Mouse (Mus musculus): ENCODE results near the gene Zfp68. TPM values are rescaled to one million over a fixed set of nuclear protein-coding genes. Genes with fewer than 3 reads are reported as not detected.

Zfp68 gene
- total RNA-seq (2021) = 10 to 100 TPM; 28.7 to 29.7 TPM
- long read RNA-seq, experiment 1, full-length matches to known transcripts = 53 of 56 reads
- long read RNA-seq, experiment 1, partial matches to known transcripts = 0 of 56 reads
- long read RNA-seq, experiment 1, other reads (novel, unspliced or antisense) = 3 of 56 reads
- long read RNA-seq, experiment 2, full-length matches to known transcripts = 41 of 46 reads
- long read RNA-seq, experiment 2, partial matches to known transcripts = 1 of 46 reads
- long read RNA-seq, experiment 2, other reads (novel, unspliced or antisense) = 4 of 46 reads

- Histone ChIP-seq H3K27ac (peak within 1 kb of the TSS; percentile 91), H3K4me3 (peak within 1 kb of the TSS; percentile 82)
- intact Hi-C loops (cut with DNase I) = loop anchor here (5.0 kb wide), 1 partner anchor 177 kb away; the partner anchor contains the start of gene Zfp157
- peak; percentile 88 to 93 for DNase-seq (ENCODE audit: extremely low spot score in 1 of 2, low spot score in 2 of 2)
- TF ChIP-seq CTCF (IDR thresholded peaks at IDR 0.05) = peak; percentile 53
Observed at GRCm38 (mm10) chr5:138619211-138620128, at the start of gene Zfp68. Gene Zfp68, minus strand, starts transcription at chr5:138619761.

DNA sequence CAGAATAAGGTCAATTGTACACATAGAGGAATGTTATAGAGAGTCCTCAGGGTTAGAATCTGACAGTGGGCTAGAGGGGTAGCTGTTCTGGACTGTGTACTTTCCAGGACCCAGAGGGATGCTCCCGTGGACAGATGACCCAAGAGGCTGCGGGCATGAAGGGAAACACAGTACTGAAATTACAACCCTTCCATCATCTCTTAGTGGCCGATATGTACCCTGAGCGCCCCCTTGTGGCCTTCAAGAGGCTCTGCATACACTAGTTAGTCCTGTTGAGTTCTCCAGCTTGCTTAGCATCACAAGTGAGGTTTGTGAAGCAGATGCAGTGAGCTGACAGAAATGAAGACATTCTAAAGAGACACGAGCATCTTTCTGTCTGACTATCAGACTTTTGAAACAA lies 39.4 kb upstream of the Zfp68 start:
- no peak overlapping the region for H3K4me3 ChIP-seq
- no peak overlapping the region for H3K27ac ChIP-seq
- TF ChIP-seq CTCF (IDR thresholded peaks at IDR 0.05) = peak; percentile 80
- peak; percentile 17 to 33 for DNase-seq (ENCODE audit: extremely low spot score in 1 of 2, low spot score in 2 of 2)
- intact Hi-C loops (cut with DNase I) = no loop called here

DNA sequence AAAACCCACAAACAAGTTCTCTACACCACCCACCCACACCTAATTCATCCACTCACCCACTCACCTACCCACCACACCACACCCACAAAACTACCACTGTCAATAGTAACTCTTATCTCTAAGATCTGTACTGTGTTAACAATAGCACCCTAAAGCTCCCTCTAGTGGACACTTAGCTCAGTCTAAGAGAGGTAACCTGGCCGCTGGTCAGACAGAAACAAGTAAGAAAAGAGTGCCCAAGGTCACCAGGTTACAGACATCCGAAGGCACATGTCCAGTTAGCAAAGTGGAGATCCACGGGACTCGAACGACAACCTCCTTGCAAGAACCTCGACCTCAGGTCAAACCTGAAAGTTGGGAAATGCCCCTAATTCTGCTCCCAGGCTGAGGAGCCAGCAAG lies 38.3 kb upstream of the Zfp68 start:
- no peak overlapping the region for H3K27ac ChIP-seq
- TF ChIP-seq CTCF (IDR thresholded peaks at IDR 0.05) = peak; percentile 74
- H3K4me3 ChIP-seq = no peak overlapping the region
- intact Hi-C loops (cut with DNase I) = no loop called here
- peak; percentile 14 to 30 for DNase-seq (ENCODE audit: extremely low spot score in 1 of 2, low spot score in 2 of 2)

DNA sequence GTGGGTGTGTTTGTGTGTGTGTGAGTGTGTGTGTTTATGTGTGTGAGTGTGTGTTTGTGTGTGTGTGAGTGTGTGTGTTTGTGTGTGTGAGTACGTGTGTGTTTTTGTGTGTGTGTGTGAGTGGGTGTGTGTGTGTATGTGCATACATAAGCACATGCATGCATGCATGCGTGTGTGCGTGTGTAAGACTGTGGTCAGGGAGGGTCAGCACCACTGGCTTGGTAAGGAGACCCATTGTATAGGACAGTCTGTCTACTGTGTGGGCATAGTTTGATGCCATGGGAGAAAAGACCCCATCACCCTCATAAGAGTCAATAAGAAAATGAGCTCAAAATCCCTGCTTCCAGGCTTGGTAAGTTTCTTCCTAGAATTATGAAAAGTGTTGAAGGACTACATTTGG lies 37.8 kb upstream of the Zfp68 start:
- DNase-seq (ENCODE audit: extremely low spot score in 1 of 2, low spot score in 2 of 2) = no peak
- no peak overlapping the region for H3K27ac ChIP-seq
- no peak overlapping the region for H3K4me3 ChIP-seq
- TF ChIP-seq CTCF (IDR thresholded peaks at IDR 0.05) = no peak
- intact Hi-C loops (cut with DNase I) = no loop called here

- Histone ChIP-seq H3K27ac (no peak overlapping the region), H3K4me3 (no peak overlapping the region)
- peak; percentile 26 to 33 for DNase-seq (ENCODE audit: extremely low spot score in 1 of 2, low spot score in 2 of 2)
- peak; percentile 85 for TF ChIP-seq CTCF (IDR thresholded peaks at IDR 0.05)
- intact Hi-C loops (cut with DNase I) = no loop called here
Observed at GRCm38 (mm10) chr5:138656477-138657156, 37.1 kb upstream of the Zfp68 start.

- DNase-seq (ENCODE audit: extremely low spot score in 1 of 2, low spot score in 2 of 2) = no peak
- TF ChIP-seq CTCF (IDR thresholded peaks at IDR 0.05) = no peak
- intact Hi-C loops (cut with DNase I) = no loop called here
- Histone ChIP-seq H3K27ac (no peak overlapping the region), H3K4me3 (no peak overlapping the region)
Observed at GRCm38 (mm10) chr5:138652911-138653310, 33.4 kb upstream of the Zfp68 start.

DNA sequence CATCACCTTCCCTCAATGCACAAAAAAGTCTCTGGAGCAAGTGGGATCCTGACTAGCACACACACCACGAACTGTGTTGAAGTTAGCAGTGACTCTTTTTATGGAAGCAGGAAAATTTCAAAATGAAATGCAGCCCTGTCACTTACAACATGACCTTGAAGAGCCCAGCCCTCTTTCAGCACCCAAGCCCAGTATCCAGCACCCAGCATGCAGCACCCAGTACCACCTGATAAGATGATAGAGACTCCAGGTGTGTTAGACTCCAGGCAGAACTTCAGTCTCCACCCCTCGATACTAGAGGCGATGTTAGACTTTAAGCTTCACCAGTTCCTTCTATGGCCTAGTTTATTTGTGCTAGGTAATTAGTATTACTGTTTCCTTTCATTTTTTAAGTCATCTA lies 22.2 kb upstream of the Zfp68 start:
- H3K27ac ChIP-seq = no peak overlapping the region
- H3K4me3 ChIP-seq = no peak overlapping the region
- no peak for DNase-seq (ENCODE audit: extremely low spot score in 1 of 2, low spot score in 2 of 2)
- intact Hi-C loops (cut with DNase I) = no loop called here
- no peak for TF ChIP-seq CTCF (IDR thresholded peaks at IDR 0.05)

- no peak for DNase-seq (ENCODE audit: extremely low spot score in 1 of 2, low spot score in 2 of 2)
- intact Hi-C loops (cut with DNase I) = no loop called here
- TF ChIP-seq CTCF (IDR thresholded peaks at IDR 0.05) = no peak
- Histone ChIP-seq H3K4me3 (no peak overlapping the region), H3K27ac (no peak overlapping the region)
Observed at GRCm38 (mm10) chr5:138641081-138641480, 21.5 kb upstream of the Zfp68 start.

DNA sequence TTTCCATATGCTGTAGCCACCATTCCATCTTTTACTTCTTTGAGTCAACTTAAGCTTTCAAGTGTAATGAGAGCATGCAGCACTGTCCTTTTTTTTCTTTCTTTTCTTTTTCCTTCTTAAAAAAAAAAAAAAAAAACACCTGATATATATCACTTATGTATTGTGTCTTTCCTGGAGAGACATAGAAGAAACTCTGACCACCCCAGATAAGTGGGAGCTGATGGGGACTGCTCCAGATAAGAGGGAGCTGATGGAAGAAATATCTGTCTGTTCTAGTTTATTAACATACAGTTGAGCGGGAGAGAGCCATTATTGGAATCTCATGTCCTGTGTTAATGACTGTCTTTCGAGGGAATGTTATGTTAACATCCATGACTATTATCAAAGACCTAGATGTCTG lies 16.9 kb upstream of the Zfp68 start:
- H3K4me3 ChIP-seq = no peak overlapping the region
- TF ChIP-seq CTCF (IDR thresholded peaks at IDR 0.05) = no peak
- intact Hi-C loops (cut with DNase I) = no loop called here
- DNase-seq (ENCODE audit: extremely low spot score in 1 of 2, low spot score in 2 of 2) = no peak
- no peak overlapping the region for H3K27ac ChIP-seq

DNA sequence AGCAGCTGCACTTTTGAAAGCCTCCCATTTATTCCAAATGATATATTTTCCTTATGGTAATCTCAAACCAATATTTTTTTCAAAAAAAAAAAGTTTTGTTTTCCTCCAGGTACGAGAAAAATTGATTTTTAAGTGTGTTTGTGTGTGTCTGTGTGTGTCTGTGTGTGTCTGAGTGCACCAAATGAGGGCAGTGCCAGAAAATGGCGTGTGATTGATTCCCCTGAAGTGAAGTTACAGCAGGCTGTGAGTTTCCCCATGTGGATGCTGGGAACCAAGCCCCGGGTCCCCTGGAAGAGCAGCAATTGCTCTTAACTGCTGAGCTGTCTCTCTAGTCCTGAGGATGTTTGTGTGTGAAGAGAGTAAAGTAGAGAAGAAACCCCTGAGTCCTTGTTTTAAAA lies 3.9 kb upstream of the Zfp68 start:
- peak overlapping the region; percentile 94; the same call in 1 of the 2 replicates for H3K27ac ChIP-seq

GRCm38 (mm10) chr5:138622645-138623477 lies 3.3 kb upstream of the Zfp68 start, which contains the start of gene A430033K04Rik:
Gene A430033K04Rik, plus strand, starts transcription at chr5:138622859.
- DNase-seq (ENCODE audit: extremely low spot score in 1 of 2, low spot score in 2 of 2) = peak; percentile 91
- intact Hi-C loops (cut with DNase I) = loop anchor here (5.0 kb wide), 1 partner anchor 181 kb away; the partner anchor contains the start of gene Zfp157

More for the DNA sequence above, 3.9 kb upstream of the Zfp68 start:
- intact Hi-C loops (cut with DNase I) = loop anchor here (5.0 kb wide), 1 partner anchor 181 kb away; the partner anchor contains the start of gene Zfp157
- peak overlapping the region; percentile 82 for H3K4me3 ChIP-seq
- no peak for TF ChIP-seq CTCF (IDR thresholded peaks at IDR 0.05)
- DNase-seq (ENCODE audit: extremely low spot score in 1 of 2, low spot score in 2 of 2) = no peak

More at GRCm38 (mm10) chr5:138622645-138623477, 3.3 kb upstream of the Zfp68 start, which contains the start of gene A430033K04Rik:
- H3K27ac ChIP-seq = peak within 1 kb of the TSS; percentile 94
- peak within 1 kb of the TSS; percentile 82 for H3K4me3 ChIP-seq
- TF ChIP-seq CTCF (IDR thresholded peaks at IDR 0.05) = no peak
